Mouse (Mus musculus) hindbrain, embryonic 12.5 days (tissue): ENCODE measurements at regions not wholly inside any gene's neighbourhood (a gene's known extent, or its start where the extent isn't known, plus 50 kb on each side); places are given as distances from the start of the nearest gene placed in this dataset.

Experiments used
- ATAC-seq: fragments of 200-750 bp; cut with Nextera tagmentation; 2 replicates; pipeline ENCODE4 v1.8.0; 2017; ENCODE audit warnings: moderate TSS enrichment; ENCODE audit not compliant: low FRiP score
- H3K27ac ChIP-seq: fragments of 300-500 bp; sonication (generic); 2 replicates; pipeline ENCODE4 v1.5.1; 2016; ENCODE audit warnings: mild to moderate bottlenecking
- H3K27me3 ChIP-seq: fragments of 300-500 bp; sonication (generic); 2 replicates; pipeline ENCODE4 v1.6.1; 2016; ENCODE audit warnings: mild to moderate bottlenecking
- H3K36me3 ChIP-seq: fragments of 300-500 bp; sonication (generic); 2 replicates; pipeline ENCODE4 v1.6.1; 2016; ENCODE audit warnings: mild to moderate bottlenecking
- H3K4me1 ChIP-seq: fragments of 300-500 bp; sonication (generic); 2 replicates; pipeline ENCODE4 v1.6.1; 2016
- H3K4me2 ChIP-seq: fragments of 300-500 bp; sonication (generic); replicated peaks from 2 replicates; pipeline ENCODE4 v1.6.1; 2016; ENCODE audit warnings: mild to moderate bottlenecking
- H3K4me3 ChIP-seq: fragments of 300-500 bp; sonication (generic); 2 replicates; pipeline ENCODE4 v1.5.1; 2016; ENCODE audit warnings: mild to moderate bottlenecking
- H3K9ac ChIP-seq: fragments of 300-500 bp; sonication (generic); 2 replicates; pipeline ENCODE4 v1.6.1; 2016; ENCODE audit warnings: mild to moderate bottlenecking, moderate library complexity
- H3K9me3 ChIP-seq: fragments of 300-500 bp; sonication (generic); replicated peaks from 2 replicates; pipeline ENCODE4 v1.6.1; 2016; ENCODE audit warnings: mild to moderate bottlenecking
- WGBS: fragments of 180-500 bp; shearing (Covaris S2); methylation state at CpG from one replicate; pipeline ENCODE4 v1.1.7; 2016; 5-methylcytosine and 5-hydroxymethylcytosine counted together

- Histone ChIP-seq H3K27ac (no peak overlapping the region), H3K9ac (no peak overlapping the region), H3K4me3 (no peak overlapping the region), H3K4me1 (peaks cover 11% of the 10 kb centered on the region), H3K36me3 (no peaks in the 10 kb centered on the region), H3K4me2 (no peak overlapping the region), H3K9me3 (no peaks in the 10 kb centered on the region), H3K27me3 (peaks cover 11% of the 10 kb centered on the region)
- ATAC-seq: no peak
- 86% methylated on average over 11 of the region's 11 CpGs for WGBS
These were observed 60.0 kb downstream of the Syf2 start for GRCm38 (mm10) chr4:134990651-134991050.

- H3K9me3 ChIP-seq: no peaks in the 10 kb centered on the region
- H3K4me1 ChIP-seq: peaks cover 11% of the 10 kb centered on the region
- no peak overlapping the region for H3K27ac ChIP-seq
- H3K9ac ChIP-seq: no peak overlapping the region
- H3K27me3 ChIP-seq: peaks cover 11% of the 10 kb centered on the region
- H3K4me2 ChIP-seq: no peak overlapping the region
- H3K4me3 ChIP-seq: no peak overlapping the region
- no peaks in the 10 kb centered on the region for H3K36me3 ChIP-seq
- WGBS: 54% methylated on average over 8 of the region's 8 CpGs
- ATAC-seq: no peak
These were observed 62.9 kb downstream of the Syf2 start for GRCm38 (mm10) chr4:134993526-134994122.

GRCm38 (mm10) chr4:134994205-134994604, 63.5 kb downstream of the Syf2 start:
- no peak overlapping the region for H3K4me3 ChIP-seq
- no peak overlapping the region for H3K4me2 ChIP-seq
- no peaks in the 10 kb centered on the region for H3K9me3 ChIP-seq
- H3K4me1 ChIP-seq: peaks cover 14% of the 10 kb centered on the region
- no peak overlapping the region for H3K27ac ChIP-seq
- 82% methylated on average over 2 of the region's 2 CpGs for WGBS
- no peak overlapping the region for H3K9ac ChIP-seq
- peaks cover 11% of the 10 kb centered on the region for H3K27me3 ChIP-seq
- ATAC-seq: no peak
- no peaks in the 10 kb centered on the region for H3K36me3 ChIP-seq

- Histone ChIP-seq H3K36me3 (no peaks in the 10 kb centered on the region), H3K4me1 (peaks cover 14% of the 10 kb centered on the region), H3K27ac (no peak overlapping the region), H3K9ac (no peak overlapping the region), H3K9me3 (no peaks in the 10 kb centered on the region), H3K27me3 (peaks cover 11% of the 10 kb centered on the region), H3K4me3 (no peak overlapping the region), H3K4me2 (no peak overlapping the region)
- no peak for ATAC-seq
- WGBS: 84% methylated on average over 6 of the region's 6 CpGs
These were observed 64.0 kb downstream of the Syf2 start for GRCm38 (mm10) chr4:134994648-134995047.

- Histone ChIP-seq H3K9ac (no peak overlapping the region), H3K27ac (no peak overlapping the region), H3K4me2 (no peak overlapping the region), H3K36me3 (no peaks in the 10 kb centered on the region), H3K4me1 (peaks cover 11% of the 10 kb centered on the region), H3K9me3 (no peaks in the 10 kb centered on the region), H3K4me3 (no peak overlapping the region), H3K27me3 (peaks cover 11% of the 10 kb centered on the region)
- ATAC-seq: no peak
- 72% methylated on average over 13 of the region's 13 CpGs for WGBS
These were observed 64.4 kb downstream of the Syf2 start for GRCm38 (mm10) chr4:134995052-134995451.

GRCm38 (mm10) chr4:134996121-134996520, 65.4 kb downstream of the Syf2 start:
- peaks cover 11% of the 10 kb centered on the region for H3K27me3 ChIP-seq
- 91% methylated on average over 6 of the region's 6 CpGs for WGBS
- peaks cover 11% of the 10 kb centered on the region for H3K4me1 ChIP-seq

GRCm38 (mm10) chr4:134997461-134998434, 67.0 kb downstream of the Syf2 start:
- Histone ChIP-seq H3K27ac (no peak overlapping the region), H3K4me3 (no peak overlapping the region), H3K4me1 (peaks cover 16% of the 10 kb centered on the region), H3K9ac (no peak overlapping the region), H3K27me3 (peaks cover 7% of the 10 kb centered on the region), H3K36me3 (no peaks in the 10 kb centered on the region), H3K9me3 (no peaks in the 10 kb centered on the region), H3K4me2 (no peak overlapping the region)
- no peak for ATAC-seq
- 89% methylated on average over 26 of the region's 26 CpGs for WGBS

More at GRCm38 (mm10) chr4:134996121-134996520, 65.4 kb downstream of the Syf2 start:
- ATAC-seq: no peak
- no peaks in the 10 kb centered on the region for H3K9me3 ChIP-seq
- no peak overlapping the region for H3K27ac ChIP-seq
- no peaks in the 10 kb centered on the region for H3K36me3 ChIP-seq
- H3K4me3 ChIP-seq: no peak overlapping the region
- no peak overlapping the region for H3K9ac ChIP-seq
- H3K4me2 ChIP-seq: no peak overlapping the region

- Histone ChIP-seq H3K9ac (no peak overlapping the region), H3K4me2 (no peak overlapping the region), H3K36me3 (no peaks in the 10 kb centered on the region), H3K27ac (no peak overlapping the region), H3K27me3 (no peaks in the 10 kb centered on the region; the same call in 1 of the 2 replicates), H3K9me3 (no peaks in the 10 kb centered on the region), H3K4me3 (no peak overlapping the region), H3K4me1 (peaks cover 13% of the 10 kb centered on the region)
- ATAC-seq: no peak
- WGBS: 67% methylated on average over 12 of the region's 12 CpGs
These were observed 68.4 kb downstream of the Syf2 start for GRCm38 (mm10) chr4:134998928-134999658.

- no peak for ATAC-seq
- H3K27ac ChIP-seq: peak overlapping the region; percentile 62
- no peak overlapping the region for H3K4me2 ChIP-seq
- H3K4me3 ChIP-seq: no peak overlapping the region
- whole genome bisulfite sequencing: 62% methylated on average over 16 of the region's 16 CpGs
- H3K27me3 ChIP-seq: peaks cover 2% of the 10 kb centered on the region; the same call in 1 of the 2 replicates
- no peaks in the 10 kb centered on the region for H3K36me3 ChIP-seq
- H3K9me3 ChIP-seq: no peaks in the 10 kb centered on the region
- 0 out of 2 replicates have a peak, but pooled peaks cover 8% of the 10 kb centered on the region for H3K4me1 ChIP-seq
- no peak overlapping the region for H3K9ac ChIP-seq
These were observed 71.6 kb downstream of the Syf2 start for GRCm38 (mm10) chr4:135002091-135002925.

GRCm38 (mm10) chr4:135011365-135011764, 80.7 kb downstream of the Syf2 start:
- Histone ChIP-seq H3K9ac (no peak overlapping the region), H3K27ac (no peak overlapping the region), H3K4me3 (no peak overlapping the region), H3K36me3 (no peaks in the 10 kb centered on the region), H3K9me3 (no peaks in the 10 kb centered on the region), H3K27me3 (no peaks in the 10 kb centered on the region), H3K4me2 (no peak overlapping the region), H3K4me1 (peaks cover 6% of the 10 kb centered on the region)
- 72% methylated on average over 6 of the region's 6 CpGs for WGBS
- ATAC-seq: no peak

- H3K9ac ChIP-seq: no peak overlapping the region
- 67% methylated on average over 4 of the region's 4 CpGs for WGBS
- H3K4me3 ChIP-seq: no peak overlapping the region
- peaks cover 6% of the 10 kb centered on the region for H3K4me1 ChIP-seq
- no peak for ATAC-seq
- H3K27me3 ChIP-seq: no peaks in the 10 kb centered on the region
- H3K36me3 ChIP-seq: no peaks in the 10 kb centered on the region
- H3K27ac ChIP-seq: no peak overlapping the region
- no peaks in the 10 kb centered on the region for H3K9me3 ChIP-seq
- no peak overlapping the region for H3K4me2 ChIP-seq
These were observed 82.2 kb downstream of the Syf2 start for GRCm38 (mm10) chr4:135012945-135013344.
